In the genomic region with DNA sequence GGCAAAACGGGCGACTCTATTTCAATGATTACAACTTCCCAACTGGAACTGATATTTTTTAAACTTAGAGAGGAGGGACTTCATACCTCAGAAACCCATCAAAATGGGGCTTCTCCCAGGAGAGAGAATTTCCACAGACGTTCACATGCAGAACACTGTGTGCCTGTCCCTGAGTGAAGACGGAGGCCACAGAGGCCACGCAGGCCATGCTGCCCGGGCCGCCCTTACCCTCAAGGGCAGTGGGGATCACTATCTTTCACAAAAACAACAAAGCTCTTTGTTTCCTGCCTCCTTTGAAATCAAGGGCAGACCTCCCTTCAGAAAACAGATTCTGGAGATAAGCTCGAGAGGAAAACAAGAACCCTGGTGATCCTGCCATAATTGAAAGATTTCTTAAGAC, we compare ENCODE assay signal across 24 mouse cellular contexts.
DNase-seq lines count a peak whose midpoint lies in the region; ATAC-seq and TF ChIP-seq lines count a peak whose summit lies in the region.
"Had no signal": no experiment of that assay in that cellular context is flagged by ENCODE, and none has a peak within 500 bp of the region (broad histone marks: within the 10 kb centered on the region; RNA-seq: fewer than 3 reads in every experiment).

No protein-coding gene starts in this region.

- H3K36me3 ChIP-seq in embryonic facial prominence, embryonic 10.5 days (replicated peaks): no peaks in the 10 kb centered on the region
- H3K36me3 ChIP-seq in embryonic facial prominence, embryonic 11.5 days (replicated peaks; ENCODE audit: control insufficient read depth, insufficient read depth, low read depth, low read length): no peaks in the 10 kb centered on the region
- H3K36me3 ChIP-seq: embryonic facial prominence, embryonic 12.5 days; heart, embryonic 12.5 days; limb, embryonic 12.5 days; midbrain, embryonic 13.5 days had no signal

- H3K4me3 ChIP-seq in layer of hippocampus, adult 2 months: no peak overlapping the region
- H3K4me3 ChIP-seq in embryonic facial prominence, embryonic 10.5 days: no peak overlapping the region
- H3K4me3 ChIP-seq in embryonic facial prominence, embryonic 11.5 days (ENCODE audit: low read depth, low read length): no peak overlapping the region
- H3K4me3 ChIP-seq: embryonic facial prominence, embryonic 12.5 days; heart, embryonic 12.5 days; limb, embryonic 12.5 days; megakaryocyte, embryonic 14.5 days; midbrain, embryonic 13.5 days had no signal

- H3K27me3 ChIP-seq in embryonic facial prominence, embryonic 10.5 days (replicated peaks; ENCODE audit: low read depth, poor library complexity, severe bottlenecking): no peaks in the 10 kb centered on the region
- H3K27me3 ChIP-seq in embryonic facial prominence, embryonic 11.5 days (ENCODE audit: control insufficient read depth, insufficient read depth, low read length): no peaks in the 10 kb centered on the region
- H3K27me3 ChIP-seq: embryonic facial prominence, embryonic 12.5 days; heart, embryonic 12.5 days; limb, embryonic 12.5 days; midbrain, embryonic 13.5 days had no signal

- H3K4me1 ChIP-seq in embryonic facial prominence, embryonic 10.5 days: peaks cover 38% of the 10 kb centered on the region
- peaks cover 3% of the 10 kb centered on the region for H3K4me1 ChIP-seq in embryonic facial prominence, embryonic 11.5 days (ENCODE audit: control insufficient read depth, insufficient read depth, low read length)
- H3K4me1 ChIP-seq: limb, embryonic 12.5 days; megakaryocyte, embryonic 14.5 days; midbrain, embryonic 13.5 days had no signal

- H3K9me3 ChIP-seq in embryonic facial prominence, embryonic 10.5 days: no peaks in the 10 kb centered on the region
- no peaks in the 10 kb centered on the region for H3K9me3 ChIP-seq in embryonic facial prominence, embryonic 11.5 days (replicated peaks; ENCODE audit: control insufficient read depth, low read length)
- H3K9me3 ChIP-seq: embryonic facial prominence, embryonic 12.5 days; heart, embryonic 12.5 days; limb, embryonic 12.5 days; megakaryocyte, embryonic 14.5 days; midbrain, embryonic 13.5 days had no signal

- 24% methylated on average over 8 of the region's 8 CpGs for WGBS in embryonic facial prominence, embryonic 10.5 days
- 17% methylated on average over 8 of the region's 8 CpGs for WGBS in embryonic facial prominence, embryonic 11.5 days

- H3K27ac ChIP-seq in layer of hippocampus, adult 2 months: peak overlapping the region; percentile 36; the same call in 1 of the 2 replicates
- no peak overlapping the region; the same call in 1 of the 2 replicates for H3K27ac ChIP-seq in embryonic facial prominence, embryonic 10.5 days (replicated peaks)
- no peak overlapping the region for H3K27ac ChIP-seq in embryonic facial prominence, embryonic 11.5 days (replicated peaks; ENCODE audit: low read depth, low read length)
- H3K27ac ChIP-seq: embryonic facial prominence, embryonic 12.5 days; kidney, postnatal 0 days; limb, embryonic 12.5 days; midbrain, embryonic 13.5 days had no signal

- 0 out of 2 replicates have a peak overlapping the region, but pooled peaks have one; percentile 13 for H3K9ac ChIP-seq in embryonic facial prominence, embryonic 11.5 days (replicated peaks; ENCODE audit: low read length)
- H3K9ac ChIP-seq: embryonic facial prominence, embryonic 12.5 days; heart, embryonic 12.5 days; limb, embryonic 12.5 days; liver, postnatal 0 days; midbrain, embryonic 13.5 days had no signal

- DNase-seq in embryo, embryonic 11 days: peak; percentile 18
- no peak for DNase-seq in embryo, embryonic 10 days (ENCODE audit: low spot score)
- no peak for DNase-seq in layer of hippocampus, adult 2 months (ENCODE audit: low spot score in 2 of 2)
- DNase-seq in layer of hippocampus, postnatal 14 days (ENCODE audit: low spot score in 2 of 2): no peak
- peak; percentile 33 for DNase-seq in embryonic facial prominence, embryonic 10.5 days (ENCODE audit: low spot score)
- DNase-seq in embryonic facial prominence, embryonic 11.5 days (ENCODE audit: low spot score): no peak
- DNase-seq in layer of hippocampus, postnatal 10 days (ENCODE audit: low spot score in 2 of 2): no peak
- DNase-seq: cerebellum, adult 2 months; cerebellum, postnatal 25 days; layer of hippocampus, postnatal 36 days; liver, postnatal 0 days; lung, postnatal 36 days; right cerebral cortex, adult 18-20 months; right cerebral cortex, postnatal 4 days had no signal

- H3K4me2 ChIP-seq in embryonic facial prominence, embryonic 11.5 days (ENCODE audit: low read depth, low read length): no peak overlapping the region
- H3K4me2 ChIP-seq: embryonic facial prominence, embryonic 12.5 days; heart, embryonic 12.5 days; limb, embryonic 12.5 days; liver, embryonic 11.5 days; midbrain, embryonic 13.5 days had no signal

- no peak for ATAC-seq in embryonic facial prominence, embryonic 11.5 days (replicated peaks; ENCODE audit: insufficient number of reproducible peaks, low FRiP score, low TSS enrichment, low read depth)
- ATAC-seq: activated CD4-positive, CD25-positive, alpha-beta regulatory T cell, adult 4 months; forebrain, embryonic 14.5 days; intestine, postnatal 0 days; liver, postnatal 0 days; midbrain, embryonic 13.5 days had no signal

- TF ChIP-seq CTCF in layer of hippocampus, adult 2 months (conservative IDR thresholded peaks at IDR 0.05): no peak

Comparison
In these comparisons a context has a peak if more than half of its experiments do, and no peak if none do; other contexts are left out.
1. DNase-seq: peak in embryo, embryonic 11 days (single experiment) and embryonic facial prominence, embryonic 10.5 days (single experiment); none in embryo, embryonic 10 days (single experiment), layer of hippocampus, adult 2 months (0 of 2), layer of hippocampus, postnatal 14 days (0 of 2), embryonic facial prominence, embryonic 11.5 days (single experiment) and layer of hippocampus, postnatal 10 days (0 of 2).